Mouse (Mus musculus) spleen, adult 2 months (tissue): ENCODE measurements around the gene Daam2.
"Not testable (repeated sequence)": the region's sequence is repeated elsewhere in the genome, so short reads cannot be mapped to it uniquely, and the experiment has no call there.

Experiments used
- CTCF ChIP-seq: fragments of 200-500 bp; IDR thresholded peaks from 2 replicates; pipeline ENCODE4 v1.5.1; 2011; ENCODE audit warnings: mild to moderate bottlenecking, inconsistent platforms; ENCODE audit not compliant: insufficient read depth, insufficient read length, insufficient replicate concordance; ENCODE audit errors: extremely low read depth
- POLR2A ChIP-seq: fragments of 200-500 bp; IDR thresholded peaks from 2 replicates; pipeline ENCODE4 v1.6.1; 2011; ENCODE audit warnings: low read depth, low read length, inconsistent platforms

- TF ChIP-seq POLR2A, CTCF: not testable (repeated sequence)
Observed at GRCm38 (mm10) chr17:49437306-49437705, 126.8 kb downstream of the Daam2 start.
